Mouse (Mus musculus) layer of hippocampus, adult 18-20 months (tissue): Measurements from ENCODE around the gene Hbb-bt. TPM values are rescaled to one million over a fixed set of nuclear protein-coding genes. Genes with fewer than 3 reads are reported as not detected.
"Not testable (repeated sequence)": the region's sequence is repeated elsewhere in the genome, so short reads cannot be mapped to it uniquely, and the experiment has no call there.

Source experiments
- DNase-seq, 2 experiments: peaks; one replicate each; pipeline ENCODE4 v3.0.0; 2022; ENCODE audit warnings: low spot score in 2 of 2
- total RNA-seq, 2 experiments: library from RNA; stranded (reverse); gene quantifications; 2 replicates each; pipeline ENCODE4 v1.2.3; 2021

The Hbb-bt gene
- total RNA-seq, 2 experiments from 2014 or later, result 26.0 to 31.8 TPM

GRCm38 (mm10) chr7:103808971-103809800 is 4.6 kb downstream of the Hbb-bt start:
- no peak for DNase-seq

- not testable (repeated sequence) for DNase-seq
Measured at GRCm38 (mm10) chr7:103808120-103808519, 5.7 kb downstream of the Hbb-bt start.

- DNase-seq, result peak; percentile 5 to 55
Measured at GRCm38 (mm10) chr7:103806856-103807255, 6.9 kb downstream of the Hbb-bt start.

- no peak for DNase-seq
Measured at GRCm38 (mm10) chr7:103792669-103793388, 21.0 kb downstream of the Hbb-bt start.

GRCm38 (mm10) chr7:103791721-103792120 is 22.1 kb downstream of the Hbb-bt start, which contains the start of gene Olfr67:
TSS of gene Olfr67 (minus strand) at chr7:103791821.
- no peak for DNase-seq

GRCm38 (mm10) chr7:103779598-103779997 is 34.2 kb downstream of the Hbb-bt start, which contains the start of gene Olfr68:
TSS of gene Olfr68 (minus strand) at chr7:103779698.
- DNase-seq, result no peak

- not testable (repeated sequence) for DNase-seq
Measured at GRCm38 (mm10) chr7:103777652-103778051, 36.1 kb downstream of the Hbb-bt start.

GRCm38 (mm10) chr7:103771494-103771893 is 42.3 kb downstream of the Hbb-bt start, which contains the start of gene Olfr69:
TSS of gene Olfr69 (minus strand) at chr7:103771594.
- no peak for DNase-seq

- not testable (repeated sequence) for DNase-seq
Measured at GRCm38 (mm10) chr7:103767687-103768086, 46.1 kb downstream of the Hbb-bt start.

Other genes starting within 250 kb of the Hbb-bt start
- not detected for gene Olfr616, start 244.9 kb downstream of the Hbb-bt start, total RNA-seq
- not detected for gene Olfr617, start 240.9 kb downstream of the Hbb-bt start, total RNA-seq
- not detected for gene Olfr618, start 223.9 kb downstream of the Hbb-bt start, total RNA-seq
- gene Olfr619, start 213.4 kb downstream of the Hbb-bt start, total RNA-seq, result not detected
- not detected for gene Olfr620, start 201.5 kb downstream of the Hbb-bt start, total RNA-seq
- not detected for gene Olfr622, start 171.3 kb downstream of the Hbb-bt start, total RNA-seq
- gene Olfr623, start 150.3 kb downstream of the Hbb-bt start, total RNA-seq, result not detected
- under 1 TPM in 1 of 2 experiments, not detected in 1; 0.05 TPM for gene Olfr624, start 142.8 kb downstream of the Hbb-bt start, total RNA-seq
- gene Olfr625-ps1, start 131.3 kb downstream of the Hbb-bt start, total RNA-seq, result not detected
- not detected for gene Olfr243, start 99.3 kb downstream of the Hbb-bt start, total RNA-seq
- not detected for gene Olfr628, start 83.6 kb downstream of the Hbb-bt start, total RNA-seq
- not detected for gene Olfr629, start 69.1 kb downstream of the Hbb-bt start, total RNA-seq
- not detected for gene Olfr630, start 56.7 kb downstream of the Hbb-bt start, total RNA-seq
- not detected for gene Olfr69, start 42.4 kb downstream of the Hbb-bt start, total RNA-seq
- gene Olfr68, start 34.3 kb downstream of the Hbb-bt start, total RNA-seq, result not detected
- not detected for gene Olfr67, start 22.2 kb downstream of the Hbb-bt start, total RNA-seq
- 100 to 1,000 TPM; 267 to 283 TPM for gene Hbb-bs, start 14.1 kb upstream of the Hbb-bt start, total RNA-seq
- gene Hbb-bh2, start 26.5 kb upstream of the Hbb-bt start, total RNA-seq, result not detected
- gene Hbb-bh1, start 29.2 kb upstream of the Hbb-bt start, total RNA-seq, result not detected
- not detected for gene Hbb-y, start 39.2 kb upstream of the Hbb-bt start, total RNA-seq
- not detected for gene Olfr66, start 72.3 kb upstream of the Hbb-bt start, total RNA-seq
- not detected for gene Olfr64, start 80.5 kb upstream of the Hbb-bt start, total RNA-seq
- not detected for gene Olfr65, start 89.5 kb upstream of the Hbb-bt start, total RNA-seq
- not detected for gene Olfr631, start 114.8 kb upstream of the Hbb-bt start, total RNA-seq
- not detected for gene Olfr632, start 120.4 kb upstream of the Hbb-bt start, total RNA-seq
- not detected for gene Olfr633, start 130.4 kb upstream of the Hbb-bt start, total RNA-seq
- under 1 TPM in 1 of 2 experiments, not detected in 1; 0.05 TPM for gene Olfr635, start 157.2 kb upstream of the Hbb-bt start, total RNA-seq
- gene Olfr638, start 184.8 kb upstream of the Hbb-bt start, total RNA-seq, result not detected
- under 1 TPM in 1 of 2 experiments, not detected in 1; 0.05 TPM for gene Olfr639, start 203.3 kb upstream of the Hbb-bt start, total RNA-seq
- not detected for gene Olfr640, start 211.6 kb upstream of the Hbb-bt start, total RNA-seq
- not detected for gene Olfr641, start 221.4 kb upstream of the Hbb-bt start, total RNA-seq
- gene Olfr642, start 238.7 kb upstream of the Hbb-bt start, total RNA-seq, result not detected
- gene 4930516K23Rik, start 247.4 kb upstream of the Hbb-bt start, total RNA-seq, result not detected